Mouse (Mus musculus): Measurements from ENCODE around the gene Tsc22d1.

Tsc22d1 gene

DNA sequence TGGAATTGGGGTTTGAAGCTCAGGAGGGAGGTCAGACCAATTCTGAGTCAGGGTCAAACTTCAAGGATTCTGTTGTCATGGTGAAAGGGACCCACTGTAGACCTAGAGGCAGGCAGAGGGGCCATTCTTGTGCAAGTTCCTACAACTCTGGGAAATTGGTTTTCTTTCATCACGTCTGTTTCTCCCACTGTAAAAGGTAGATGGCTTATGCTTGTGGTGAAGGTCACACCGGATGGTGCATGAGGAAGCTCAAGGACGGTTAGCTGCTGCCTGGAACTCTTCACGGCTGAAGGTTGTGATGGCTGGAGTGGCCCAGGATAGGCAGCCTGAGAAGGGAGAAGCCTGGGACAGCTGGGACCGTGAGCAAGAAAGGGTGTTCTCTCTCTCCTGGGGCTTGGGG lies 103.5 kb downstream of the Tsc22d1 start:
- DNase-seq (ENCODE audit: low spot score) = no peak

DNA sequence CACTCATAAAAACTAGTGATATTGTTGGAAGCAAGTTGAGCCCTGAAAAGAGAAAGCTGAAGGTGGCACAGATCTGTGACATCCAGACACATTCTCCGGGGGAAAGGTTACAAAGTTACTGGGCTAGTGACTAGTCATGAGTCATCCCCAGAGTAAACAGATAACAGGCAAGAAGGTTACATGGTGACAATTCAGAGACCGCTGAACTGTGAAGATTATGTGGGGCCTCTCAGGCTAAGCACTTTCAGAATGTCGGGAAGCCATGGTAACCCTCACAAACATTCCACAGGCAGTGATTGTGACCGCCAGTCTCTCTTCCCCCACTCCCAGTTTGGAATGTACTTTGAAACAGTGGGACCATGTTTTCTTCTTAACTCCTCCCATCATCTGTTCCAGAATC lies 105.8 kb downstream of the Tsc22d1 start:
- DNase-seq (ENCODE audit: low spot score) = no peak

DNA sequence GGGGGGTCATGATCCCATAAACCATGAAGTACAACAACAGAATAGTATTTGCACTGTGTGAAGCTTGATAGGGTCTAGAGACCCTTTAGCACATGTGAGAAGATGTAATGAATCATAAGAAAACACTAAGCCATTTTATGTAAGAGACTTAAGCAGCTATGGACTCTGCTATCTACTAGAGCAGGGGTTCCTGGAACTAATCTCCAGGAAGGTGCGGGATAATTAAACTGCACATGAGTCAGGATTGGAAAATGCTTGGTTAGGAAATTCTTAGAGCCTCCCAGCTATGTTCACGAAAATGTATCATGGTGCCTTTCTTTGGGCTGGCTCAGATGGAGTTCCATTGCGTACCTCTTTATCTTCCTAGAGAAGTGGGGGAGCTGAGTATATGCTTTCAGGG lies 106.5 kb downstream of the Tsc22d1 start:
- DNase-seq (ENCODE audit: low spot score) = no peak

DNA sequence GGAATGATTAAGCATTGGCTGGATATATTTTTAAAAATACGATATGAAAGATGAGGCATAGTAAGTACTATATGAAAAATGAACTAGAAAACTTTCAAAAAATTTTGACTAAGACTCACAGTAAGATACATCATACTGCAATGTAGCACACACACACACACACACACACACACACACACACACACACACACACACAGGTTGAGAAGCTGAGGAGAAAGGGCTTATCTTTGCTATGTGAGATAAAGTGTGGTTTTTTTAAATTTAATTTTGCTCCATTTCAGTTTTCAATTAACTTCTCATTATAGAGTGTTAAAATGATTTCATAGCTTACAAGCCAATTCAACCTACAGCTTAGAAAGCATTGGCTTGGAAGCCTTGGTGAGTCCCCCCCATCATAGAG lies 108.6 kb downstream of the Tsc22d1 start:
- no peak for DNase-seq (ENCODE audit: low spot score)

DNA sequence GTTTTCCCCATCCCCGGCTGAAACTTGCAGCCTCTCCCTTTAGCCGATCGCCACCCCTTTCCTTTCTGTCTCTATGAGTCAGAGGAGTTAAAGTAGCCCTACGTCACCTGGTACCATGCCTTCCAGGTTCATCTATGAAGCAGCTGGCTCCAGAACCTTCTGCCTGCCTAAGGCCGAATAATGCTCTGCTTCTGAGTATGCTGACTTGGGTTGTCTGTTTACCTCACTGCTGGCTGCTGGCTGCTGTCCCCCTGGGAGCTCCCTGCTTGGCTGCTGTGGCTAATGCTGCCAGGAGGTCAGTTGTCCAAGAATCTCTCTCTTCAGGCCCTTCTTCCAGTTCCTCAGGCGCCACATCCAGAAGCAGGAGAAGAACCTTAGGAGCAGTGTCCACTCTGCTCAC lies 111.7 kb downstream of the Tsc22d1 start:
- no peak for DNase-seq (ENCODE audit: low spot score)

DNA sequence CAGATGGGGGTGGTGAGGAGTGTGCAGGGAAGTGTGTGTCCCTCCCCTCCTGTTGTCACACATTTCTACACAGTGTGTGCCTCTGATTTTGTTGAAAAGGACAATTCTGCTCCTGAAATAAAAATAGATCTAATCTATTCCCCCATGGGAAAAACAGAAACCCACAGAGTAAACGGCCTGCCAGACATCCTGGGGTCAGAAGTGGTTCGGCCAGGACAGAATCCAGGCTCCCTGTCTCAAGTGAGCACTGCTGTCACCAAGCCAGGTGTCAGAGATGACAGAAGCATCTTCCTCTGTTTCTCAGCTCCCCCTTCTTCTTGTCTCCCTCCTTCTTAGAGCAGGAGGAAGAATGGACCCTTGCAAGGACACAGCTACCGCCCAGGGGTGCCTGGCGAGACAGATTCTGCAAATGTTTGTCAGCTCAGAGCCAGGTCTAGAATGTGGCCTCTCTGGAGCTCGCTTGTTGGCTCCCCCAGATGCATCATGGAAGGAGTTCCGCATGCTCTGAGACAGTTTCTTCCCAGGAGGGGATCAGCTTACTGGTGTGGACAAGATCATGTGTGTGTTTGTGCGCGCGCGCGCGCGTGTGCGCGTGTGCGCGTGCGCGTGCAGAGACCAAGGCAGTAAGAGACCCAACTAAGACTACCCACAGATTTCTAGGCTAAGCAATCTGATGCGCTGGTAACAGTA lies 112.4 kb downstream of the Tsc22d1 start:
- DNase-seq (ENCODE audit: low spot score) = no peak

DNA sequence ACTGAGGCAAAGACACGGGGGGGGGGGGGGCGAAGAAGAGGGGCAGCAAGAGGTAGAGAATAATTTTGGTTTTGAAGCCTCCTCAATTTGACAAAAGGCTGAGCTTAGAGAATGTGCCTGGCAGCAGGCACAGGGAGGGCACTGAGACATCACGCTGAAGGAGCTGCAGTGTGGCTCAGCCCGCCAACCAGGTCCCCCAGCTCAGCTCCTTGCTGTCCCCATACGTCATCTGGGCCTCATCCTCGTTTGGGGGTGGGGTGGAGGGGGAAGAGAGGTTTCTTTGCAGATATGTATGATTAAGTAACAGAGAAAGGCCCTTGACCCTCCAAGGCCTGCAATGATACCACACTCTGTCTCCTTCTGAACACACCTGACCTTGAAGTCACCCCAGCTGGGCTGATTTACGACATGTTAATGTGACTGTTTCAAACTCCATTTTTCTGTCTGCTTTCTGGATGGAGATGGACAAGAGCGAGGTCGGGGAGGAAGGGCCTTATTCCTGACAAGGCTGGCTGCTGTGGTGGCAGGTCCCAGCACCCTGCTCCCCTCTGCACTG lies 113.1 kb downstream of the Tsc22d1 start:
- DNase-seq (ENCODE audit: low spot score) = no peak

DNA sequence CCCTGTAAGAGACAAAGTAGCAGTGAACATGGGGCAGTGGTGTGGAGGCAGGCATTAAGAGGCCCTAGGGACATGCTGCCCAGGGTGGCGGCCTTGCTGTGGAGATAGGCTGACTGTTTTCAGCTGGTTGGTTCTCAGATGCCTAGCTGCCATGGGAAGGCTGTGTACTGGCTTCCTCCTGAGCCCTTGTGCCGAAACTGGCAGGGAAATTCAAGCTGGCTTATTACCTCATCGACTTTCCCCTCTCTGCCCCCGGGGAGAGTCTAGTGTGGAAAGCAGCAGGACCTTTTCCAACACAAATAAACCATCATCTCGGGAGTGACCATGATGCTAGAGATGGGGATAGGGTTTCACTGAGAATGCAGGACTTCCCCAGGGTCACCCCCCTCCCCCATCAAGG lies 113.9 kb downstream of the Tsc22d1 start:
- DNase-seq (ENCODE audit: low spot score) = no peak

DNA sequence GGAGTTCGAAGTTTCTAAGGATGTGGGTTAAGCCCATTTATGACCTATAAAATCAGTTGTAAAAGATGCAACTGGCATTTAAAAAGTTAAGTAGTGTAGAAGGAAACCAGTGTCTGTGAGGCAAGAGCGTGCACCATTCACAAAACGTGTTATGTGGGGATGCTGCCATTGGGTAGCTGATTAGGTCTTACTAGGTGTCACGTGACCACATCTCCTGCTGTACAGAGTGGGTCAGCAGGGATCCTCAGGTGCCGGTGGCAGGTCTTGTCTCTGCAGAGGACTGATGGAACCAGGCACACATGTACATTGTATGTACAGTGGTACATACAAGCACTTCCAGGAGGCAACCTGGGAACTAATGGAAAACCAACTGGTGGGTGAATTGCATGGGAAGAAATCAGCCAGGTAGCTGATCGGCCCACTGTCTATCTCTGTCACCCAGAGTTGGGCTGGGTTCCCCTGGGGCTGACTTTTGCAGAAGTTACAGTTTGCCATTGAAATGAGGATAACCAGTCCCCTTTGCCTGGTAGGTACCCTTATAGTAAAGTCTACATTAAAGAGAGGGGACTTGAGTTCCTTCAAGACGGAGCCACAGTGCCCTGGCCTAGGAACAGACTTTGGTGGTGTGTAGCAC lies 116.4 kb downstream of the Tsc22d1 start:
- no peak for DNase-seq (ENCODE audit: low spot score)

DNA sequence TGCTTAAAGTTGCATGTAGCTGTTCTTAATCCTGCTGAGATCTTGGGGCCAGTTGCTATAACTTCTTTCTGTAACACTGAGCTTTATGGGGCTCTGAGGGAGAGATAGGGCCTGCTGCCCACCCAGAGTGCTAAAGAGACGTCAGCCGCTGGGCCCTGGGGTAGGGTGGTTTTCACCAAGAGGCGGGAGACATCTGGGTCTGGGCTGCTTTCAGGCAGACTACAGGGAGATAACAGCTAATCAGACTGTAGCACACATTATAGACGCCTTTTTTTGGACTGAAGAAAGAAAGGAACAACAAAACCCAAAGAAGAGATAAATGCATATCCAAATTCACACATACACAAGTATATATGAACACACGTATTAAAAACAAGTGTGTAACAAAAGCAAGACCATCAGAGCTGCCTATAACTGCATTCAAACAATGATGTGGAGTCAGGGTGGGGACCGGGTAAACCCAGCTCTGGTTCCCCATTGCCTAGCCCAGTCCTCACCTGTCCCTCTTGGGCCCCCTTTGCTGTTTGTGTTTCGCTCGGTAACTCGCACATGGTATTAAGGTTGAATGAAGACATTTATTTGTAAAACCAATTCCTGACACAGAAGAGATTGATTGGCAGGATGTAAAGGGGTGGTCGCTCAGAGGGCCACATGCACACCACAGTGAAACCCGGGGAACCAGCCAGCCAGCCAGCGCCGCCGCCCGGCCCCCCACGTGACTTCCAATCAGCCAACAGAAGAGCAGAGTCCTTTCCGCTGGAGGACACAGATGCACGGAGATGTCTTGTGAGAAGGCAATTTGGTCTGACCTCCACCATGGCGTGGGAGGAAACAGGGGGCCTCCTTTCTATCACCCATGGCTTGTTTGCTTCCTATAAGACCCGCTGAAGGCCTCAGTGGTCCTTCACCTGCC lies 117.8 kb downstream of the Tsc22d1 start:
- no peak for DNase-seq (ENCODE audit: low spot score)

DNA sequence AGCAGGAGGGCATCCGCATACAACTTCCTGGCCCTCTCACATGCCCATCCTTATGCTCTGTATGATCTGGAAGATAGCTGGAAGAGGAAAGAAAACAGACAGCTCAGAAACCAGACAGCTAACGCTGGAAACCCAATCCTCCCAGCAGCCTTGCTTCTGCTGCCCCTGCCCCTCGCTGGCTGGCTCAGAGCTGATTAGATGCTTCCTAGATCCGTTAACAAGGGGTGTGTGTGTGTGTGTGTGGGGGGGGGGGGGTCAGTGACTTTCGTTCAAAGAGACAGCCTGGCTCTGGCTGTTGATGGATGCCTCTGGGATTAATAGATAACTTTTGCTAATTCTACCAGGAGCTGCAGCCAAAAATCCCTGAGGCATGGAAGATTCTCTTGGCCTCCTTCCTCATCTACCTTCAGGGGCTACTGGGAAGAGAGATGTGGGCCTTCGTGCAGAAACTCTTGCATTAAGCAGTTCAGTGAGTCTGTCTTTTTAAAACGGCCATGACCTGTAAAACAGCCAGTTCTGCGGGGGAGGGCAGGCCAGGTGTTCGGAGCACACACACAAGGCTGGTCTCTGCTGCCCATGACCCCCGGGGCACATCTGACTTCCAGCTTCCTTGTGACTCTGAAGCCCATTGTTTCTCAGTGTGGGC lies 118.5 kb downstream of the Tsc22d1 start:
- DNase-seq (ENCODE audit: low spot score) = no peak

DNA sequence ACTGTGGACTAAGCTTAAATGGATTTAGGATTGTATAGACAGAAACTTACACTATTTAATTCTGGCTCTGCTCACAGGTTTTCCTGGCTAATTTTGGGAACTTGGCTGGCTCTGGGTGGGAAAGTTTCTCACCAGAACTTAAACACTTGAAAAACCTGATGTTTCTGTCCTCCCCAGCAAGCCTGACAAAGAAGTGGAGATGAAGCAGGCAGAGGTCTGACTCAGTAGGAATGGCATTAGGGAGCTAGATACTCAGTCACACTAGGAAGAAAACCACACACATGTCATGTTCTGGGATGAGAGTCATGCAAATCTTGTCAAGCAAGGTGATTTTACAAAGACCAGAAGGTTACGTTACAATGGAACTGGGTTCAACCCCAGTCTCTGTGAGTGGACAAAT lies 120.3 kb downstream of the Tsc22d1 start:
- DNase-seq (ENCODE audit: low spot score) = no peak

DNA sequence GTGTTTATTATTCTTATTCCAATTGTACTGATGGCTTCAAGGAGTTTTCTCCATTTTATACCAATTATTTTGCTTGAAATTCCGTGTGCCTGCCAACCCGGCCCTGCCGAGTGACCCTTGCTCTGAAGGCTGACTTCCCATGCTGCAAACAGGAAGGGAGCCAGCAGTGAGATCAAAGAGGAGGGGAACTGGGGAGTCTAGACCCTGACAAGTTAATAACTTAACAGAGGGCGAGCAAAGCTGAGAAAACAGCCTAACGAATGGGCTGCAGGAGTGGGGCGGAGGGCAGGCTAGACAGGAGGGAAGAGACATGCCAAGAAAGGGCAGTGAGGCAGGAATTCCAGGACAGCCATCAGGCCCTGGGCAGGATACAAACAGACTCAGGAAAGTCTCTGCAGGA lies 122.2 kb downstream of the Tsc22d1 start:
- DNase-seq (ENCODE audit: low spot score) = no peak

DNA sequence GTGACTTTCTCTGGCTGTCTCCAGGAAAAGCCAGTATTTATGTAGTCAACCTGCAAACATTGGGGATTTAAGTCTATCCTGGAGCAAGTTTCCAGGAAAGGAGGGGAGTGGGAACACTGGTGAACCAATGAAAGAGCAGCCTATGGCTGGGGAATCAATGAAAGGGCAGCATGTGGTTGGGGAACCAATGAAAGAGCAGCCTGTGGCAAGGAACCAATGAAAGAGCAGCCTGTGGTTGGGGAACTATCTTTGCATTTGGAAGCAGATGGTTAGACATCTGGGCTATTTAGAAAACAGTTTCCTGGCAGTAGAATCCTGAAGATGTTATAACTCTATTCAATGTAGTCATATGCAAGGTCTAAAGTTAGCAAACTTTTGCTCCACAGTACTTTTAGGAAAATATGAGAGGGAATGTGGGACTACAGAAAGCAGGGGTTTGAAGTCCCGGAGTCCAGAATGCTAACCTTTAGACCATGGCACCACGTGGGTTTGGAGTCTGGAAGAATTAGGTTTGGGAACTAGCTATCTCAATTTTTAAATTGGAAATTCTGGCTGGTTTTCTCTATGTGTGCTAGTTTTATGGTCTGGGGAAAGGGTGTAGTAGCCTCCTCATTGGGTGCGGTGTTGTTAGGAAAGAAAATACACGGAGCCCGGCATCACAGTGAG lies 125.4 kb downstream of the Tsc22d1 start:
- DNase-seq (ENCODE audit: low spot score) = peak; percentile 49

DNA sequence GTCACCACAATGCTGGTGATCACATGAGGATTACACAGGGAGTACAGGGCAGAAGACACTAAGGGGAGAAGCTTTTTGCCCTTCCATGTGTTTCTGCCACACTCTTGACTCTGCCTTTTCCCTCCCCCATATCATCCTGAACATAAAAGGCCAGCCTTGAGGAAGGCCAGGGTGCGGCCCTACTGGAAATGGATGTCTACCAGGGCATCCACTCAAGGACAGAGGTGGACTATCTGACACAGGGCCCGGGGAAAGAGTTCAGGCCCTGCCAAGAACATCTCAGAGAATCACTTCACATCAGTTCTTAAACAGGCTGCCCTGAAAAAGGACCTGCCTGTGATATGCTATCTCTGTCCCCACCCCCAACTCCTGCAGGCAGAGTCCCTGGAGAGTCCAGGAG lies 126.6 kb downstream of the Tsc22d1 start:
- DNase-seq (ENCODE audit: low spot score) = no peak

DNA sequence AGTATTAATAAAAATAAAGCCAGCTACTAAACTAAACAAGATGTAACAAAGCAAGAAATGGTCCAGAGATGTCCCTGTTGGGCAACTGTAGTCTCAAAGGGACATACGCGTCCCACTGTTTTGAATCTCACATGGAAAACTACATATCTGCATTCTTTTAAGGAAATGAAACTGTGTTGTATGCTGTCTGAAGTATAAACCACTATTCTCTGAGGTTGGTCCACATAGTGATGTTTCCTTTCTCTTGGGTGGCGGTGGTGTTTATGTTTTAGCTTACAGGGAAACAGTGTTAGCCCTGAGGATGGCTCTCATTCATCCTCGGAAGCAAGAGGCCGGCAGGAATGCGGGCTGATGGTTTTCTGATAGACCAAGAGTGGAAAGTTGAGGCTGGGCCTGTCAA lies 129.4 kb downstream of the Tsc22d1 start:
- DNase-seq (ENCODE audit: low spot score) = no peak

DNA sequence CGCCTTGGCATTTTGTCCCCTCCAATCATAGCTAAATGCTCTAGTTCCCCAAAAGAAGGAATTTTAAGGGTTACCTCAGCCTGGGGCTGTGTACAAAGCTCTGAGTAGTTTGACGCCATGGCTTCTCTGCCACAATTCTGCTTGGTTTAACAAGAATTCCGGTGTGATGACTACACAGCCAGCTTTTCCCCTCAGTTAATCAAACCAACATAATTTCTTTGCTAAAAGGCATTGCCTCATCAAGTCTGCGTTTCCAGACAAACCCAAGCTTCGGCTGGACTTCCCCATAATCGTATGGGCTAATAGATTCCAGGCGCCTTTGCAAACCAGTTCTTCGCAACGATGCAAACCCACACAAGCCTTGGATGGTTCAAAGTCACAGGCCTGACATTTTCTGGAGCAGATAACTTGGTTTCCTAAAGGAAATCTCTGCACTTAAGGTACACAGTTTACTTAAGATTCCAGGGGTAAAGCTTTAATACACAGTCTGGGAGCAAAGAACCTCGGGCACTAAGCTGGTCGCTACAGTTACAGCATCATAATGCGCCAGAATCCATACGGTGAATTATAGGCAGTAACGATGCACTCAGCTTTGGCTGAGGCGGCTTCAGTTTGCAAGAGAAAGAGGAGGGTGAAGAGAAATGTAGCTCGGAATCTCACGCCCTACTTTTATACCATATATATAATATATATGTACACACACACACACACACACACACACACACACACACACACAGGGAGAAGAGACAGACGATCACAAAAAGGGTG lies 140.7 kb downstream of the Tsc22d1 start:
- DNase-seq (ENCODE audit: low spot score) = no peak

DNA sequence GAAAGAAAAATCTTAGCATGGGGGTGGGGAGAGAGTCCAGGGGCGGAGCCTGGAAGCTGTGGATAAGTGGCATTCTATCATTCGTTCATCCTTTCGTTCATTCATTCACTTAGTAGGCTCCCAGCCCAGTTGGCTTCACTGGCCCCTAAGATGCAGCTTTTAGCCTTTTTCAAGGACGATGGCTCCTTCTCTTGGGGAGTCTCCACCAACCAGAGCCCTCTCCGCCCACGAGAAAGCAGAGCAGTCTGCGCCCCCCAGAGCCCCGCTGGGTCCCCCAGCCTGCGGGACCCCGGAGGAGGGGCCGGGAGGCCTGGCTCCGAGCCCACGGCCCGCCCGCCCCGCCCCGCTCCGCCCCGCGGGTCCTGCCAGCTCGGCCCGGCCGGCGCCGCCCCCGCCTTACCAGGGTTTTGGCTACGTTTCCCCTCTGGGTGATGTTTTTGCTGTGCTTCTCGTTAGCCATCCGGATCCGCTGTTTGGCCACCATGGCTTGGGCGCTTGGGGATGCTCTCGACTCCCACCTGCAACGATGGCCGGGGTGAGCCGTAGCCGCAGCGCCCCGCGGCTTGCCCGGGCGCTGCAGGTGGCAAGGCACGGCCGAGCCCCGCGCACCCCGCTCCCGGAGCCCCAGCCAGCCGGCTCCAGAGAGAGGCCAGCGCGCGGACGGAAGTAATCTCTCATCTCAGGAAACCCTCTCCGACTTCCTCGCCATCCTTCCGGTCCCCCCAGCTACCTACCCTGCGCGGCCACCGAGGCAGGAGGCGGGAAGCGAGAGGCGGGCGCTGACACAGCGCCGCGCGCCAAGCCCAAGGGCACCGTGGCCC lies 141.5 kb downstream of the Tsc22d1 start:
- DNase-seq (ENCODE audit: low spot score) = peak; percentile 62

DNA sequence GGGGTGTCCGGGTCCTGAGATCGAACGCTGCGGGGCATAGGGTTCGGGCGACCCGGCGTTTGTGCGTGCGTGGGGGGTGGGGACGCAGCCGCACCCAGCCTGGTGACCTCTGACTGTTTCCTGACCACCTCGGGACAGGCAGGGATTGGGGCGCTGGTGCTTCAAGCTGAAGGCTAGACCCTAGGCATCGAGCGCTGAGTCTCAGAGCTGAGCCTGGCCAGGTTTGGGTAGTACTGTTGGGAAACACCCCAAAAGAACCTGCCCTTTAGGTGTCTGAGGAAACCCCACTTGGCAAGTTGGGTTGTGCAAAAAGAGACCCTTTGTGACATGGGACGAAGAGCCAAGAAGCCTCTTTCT lies 142.1 kb downstream of the Tsc22d1 start, which contains the start of gene Serp2:
Serp2 (minus strand) TSS at position 38 of the 357 bp plus-strand sequence.
- DNase-seq (ENCODE audit: low spot score) = no peak
